Mouse (Mus musculus): ENCODE measurements around the gene Ndfip2.

DNA sequence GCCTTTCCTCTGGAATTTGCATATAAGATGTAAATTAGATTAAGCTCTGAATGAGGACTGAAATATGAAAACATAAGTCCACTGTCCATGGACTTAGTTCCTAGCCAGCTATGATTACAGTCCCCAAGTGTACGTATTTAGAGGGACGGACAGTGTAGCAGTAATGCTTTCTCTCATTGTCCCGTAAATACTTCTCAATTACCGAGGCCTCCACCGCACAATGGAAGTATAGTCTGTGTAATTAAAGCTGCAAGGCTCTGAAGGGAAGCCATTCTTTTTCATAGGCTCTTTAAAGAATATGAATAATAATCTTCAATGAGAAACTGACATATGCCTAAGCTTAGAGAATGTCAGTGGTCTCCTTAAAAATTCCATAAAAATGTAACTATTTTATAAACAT lies 64.5 kb downstream of the Ndfip2 start:
- TF ChIP-seq MYOG (IDR thresholded peaks at IDR 0.05; ENCODE audit: control insufficient read depth, extremely low read depth, insufficient read length) = no peak
- TF ChIP-seq CTCF (IDR thresholded peaks at IDR 0.05; ENCODE audit: control insufficient read depth, insufficient read depth, insufficient read length) = no peak
- no peak for TF ChIP-seq USF1 (IDR thresholded peaks at IDR 0.05; ENCODE audit: low read depth)
- no peak for TF ChIP-seq MYOD1 (IDR thresholded peaks at IDR 0.05; ENCODE audit: control insufficient read depth, insufficient read length, low read depth)
- no peak for TF ChIP-seq MAX (IDR thresholded peaks at IDR 0.05)

All from C2C12 (cell line).